Mouse (Mus musculus): ENCODE results near the gene Rnf213.

GRCm38 (mm10) chr11:119492830-119493229, 99.9 kb downstream of the Rnf213 start:
- TF ChIP-seq CTCF (IDR thresholded peaks at IDR 0.05; ENCODE audit: borderline replicate concordance, extremely low read depth, insufficient read depth, insufficient read length) (no peak), POLR2A (IDR thresholded peaks at IDR 0.05; ENCODE audit: borderline replicate concordance, extremely low read depth, insufficient read depth, insufficient read length, poor library complexity, severe bottlenecking) (no peak)
